Mouse (Mus musculus) heart, adult 2 months (tissue): ENCODE measurements at regions not wholly inside any gene's neighbourhood (a gene's known extent, or its start where the extent isn't known, plus 50 kb on each side); places are given as distances from the start of the nearest gene placed in this dataset.

Experiments used
- CTCF ChIP-seq: fragments of 200-600 bp; IDR thresholded peaks from 2 replicates; pipeline ENCODE4 v1.8.1; 2022; ENCODE audit warnings: antibody characterized with exemption, mild to moderate bottlenecking, moderate library complexity
- EP300 ChIP-seq: fragments of 200-500 bp; IDR thresholded peaks from 2 replicates; pipeline ENCODE4 v1.6.1; 2011; ENCODE audit warnings: low read depth, low read length, control low read depth; ENCODE audit not compliant: insufficient read depth
- POLR2A ChIP-seq: fragments of 200-500 bp; IDR thresholded peaks from 2 replicates; pipeline ENCODE4 v1.6.1; 2011; ENCODE audit warnings: mild to moderate bottlenecking, low read depth, low read length, control low read depth; ENCODE audit not compliant: insufficient read depth

DNA sequence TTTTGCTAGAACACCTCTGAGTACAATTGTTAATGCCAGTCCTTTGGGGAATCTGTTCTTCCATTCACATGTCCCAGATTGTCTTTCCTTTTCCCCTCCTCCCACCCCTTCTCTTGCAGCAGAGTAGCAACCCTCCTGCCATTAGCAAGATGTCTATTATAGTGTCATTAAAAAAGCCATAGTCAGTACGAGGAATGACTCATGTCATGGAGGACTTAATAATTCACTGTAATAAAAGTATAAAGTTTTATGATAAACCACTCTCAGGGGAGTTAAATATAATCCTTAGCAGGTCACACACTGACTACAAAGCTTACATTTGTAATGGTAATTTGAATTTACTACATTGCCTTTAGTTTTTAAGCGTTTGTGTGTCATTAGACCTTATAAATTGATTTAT is 540.7 kb downstream of the Bcl11a start:
- TF ChIP-seq CTCF: no peak
- no peak for TF ChIP-seq POLR2A
- TF ChIP-seq EP300: no peak
